Mouse (Mus musculus) embryonic fibroblast, embryonic 13.5 days (primary cell): ENCODE measurements at regions not wholly inside any gene's neighbourhood (a gene's known extent, or its start where the extent isn't known, plus 50 kb on each side); places are given as distances from the start of the nearest gene placed in this dataset.

Experiments
- CTCF ChIP-seq: IDR thresholded peaks from 2 replicates; pipeline ENCODE4 v1.5.1; 2011; ENCODE audit warnings: mild to moderate bottlenecking, control low read depth, low read length, moderate library complexity, borderline replicate concordance; ENCODE audit not compliant: insufficient read depth
- POLR2A ChIP-seq: IDR thresholded peaks from 2 replicates; pipeline ENCODE4 v1.6.1; 2011; ENCODE audit warnings: low read depth, mild to moderate bottlenecking, control low read depth, low read length, moderate library complexity

GRCm38 (mm10) chr10:9533283-9533682 lies 141.7 kb downstream of the Samd5 start:
- no peak for TF ChIP-seq CTCF
- TF ChIP-seq POLR2A = no peak
